Mouse (Mus musculus): ENCODE measurements at regions not wholly inside any gene's neighbourhood (a gene's known extent, or its start where the extent isn't known, plus 50 kb on each side); places are given as distances from the start of the nearest gene placed in this dataset.

- no peak for TF ChIP-seq EP300 (IDR thresholded peaks at IDR 0.05)
- TF ChIP-seq CTCF (IDR thresholded peaks at IDR 0.05), result no peak
Measured at GRCm38 (mm10) chr3:147412274-147412673, 560.1 kb downstream of the Ttll7 start.
